Mouse (Mus musculus) cerebellum, adult 11 months (tissue): ENCODE measurements around the gene Rhobtb1.

Source experiments
- DNase-seq: peaks from one replicate; pipeline ENCODE4 v3.0.0; 2022

Rhobtb1 gene

GRCm38 (mm10) chr10:69278764-69279606, 127.8 kb downstream of the Rhobtb1 start:
- DNase-seq: no peak

- no peak for DNase-seq
Measured at GRCm38 (mm10) chr10:69279607-69279978, 128.4 kb downstream of the Rhobtb1 start.

GRCm38 (mm10) chr10:69286939-69287338, 135.7 kb downstream of the Rhobtb1 start:
- no peak for DNase-seq

- DNase-seq: no peak
Measured at GRCm38 (mm10) chr10:69288086-69288485, 136.9 kb downstream of the Rhobtb1 start.

- no peak for DNase-seq
Measured at GRCm38 (mm10) chr10:69288720-69289119, 137.5 kb downstream of the Rhobtb1 start.

- no peak for DNase-seq
Measured at GRCm38 (mm10) chr10:69290736-69291135, 139.5 kb downstream of the Rhobtb1 start.

GRCm38 (mm10) chr10:69295919-69296318, 144.7 kb downstream of the Rhobtb1 start:
- DNase-seq: no peak

- no peak for DNase-seq
Measured at GRCm38 (mm10) chr10:69299985-69300384, 148.8 kb downstream of the Rhobtb1 start.

- DNase-seq: no peak
Measured at GRCm38 (mm10) chr10:69302667-69303066, 151.4 kb downstream of the Rhobtb1 start.

- no peak for DNase-seq
Measured at GRCm38 (mm10) chr10:69304819-69305218, 153.6 kb downstream of the Rhobtb1 start.

- DNase-seq: no peak
Measured at GRCm38 (mm10) chr10:69305600-69305999, 154.4 kb downstream of the Rhobtb1 start.

GRCm38 (mm10) chr10:69306205-69306604, 155.0 kb downstream of the Rhobtb1 start:
- DNase-seq: no peak

- peak; percentile 8 for DNase-seq
Measured at GRCm38 (mm10) chr10:69307067-69307466, 155.8 kb downstream of the Rhobtb1 start.

GRCm38 (mm10) chr10:69309109-69309508, 157.9 kb downstream of the Rhobtb1 start:
- DNase-seq: no peak

GRCm38 (mm10) chr10:69311867-69312266, 160.6 kb downstream of the Rhobtb1 start:
- no peak for DNase-seq

- no peak for DNase-seq
Measured at GRCm38 (mm10) chr10:69313944-69314343, 162.7 kb downstream of the Rhobtb1 start.

- no peak for DNase-seq
Measured at GRCm38 (mm10) chr10:69318514-69318913, 167.3 kb downstream of the Rhobtb1 start.

- peak; percentile 36 for DNase-seq
Measured at GRCm38 (mm10) chr10:69320667-69321518, 169.7 kb downstream of the Rhobtb1 start.

- no peak for DNase-seq
Measured at GRCm38 (mm10) chr10:69321519-69322035, 170.3 kb downstream of the Rhobtb1 start.

GRCm38 (mm10) chr10:69323986-69324385, 172.8 kb downstream of the Rhobtb1 start:
- DNase-seq: no peak

GRCm38 (mm10) chr10:69324816-69325215, 173.6 kb downstream of the Rhobtb1 start:
- no peak for DNase-seq

GRCm38 (mm10) chr10:69326433-69326832, 175.2 kb downstream of the Rhobtb1 start:
- DNase-seq: peak; percentile 4

GRCm38 (mm10) chr10:69327362-69327761, 176.1 kb downstream of the Rhobtb1 start:
- DNase-seq: no peak
